Mouse (Mus musculus): Measurements from ENCODE around the gene Rfxap.

Gene Rfxap

DNA sequence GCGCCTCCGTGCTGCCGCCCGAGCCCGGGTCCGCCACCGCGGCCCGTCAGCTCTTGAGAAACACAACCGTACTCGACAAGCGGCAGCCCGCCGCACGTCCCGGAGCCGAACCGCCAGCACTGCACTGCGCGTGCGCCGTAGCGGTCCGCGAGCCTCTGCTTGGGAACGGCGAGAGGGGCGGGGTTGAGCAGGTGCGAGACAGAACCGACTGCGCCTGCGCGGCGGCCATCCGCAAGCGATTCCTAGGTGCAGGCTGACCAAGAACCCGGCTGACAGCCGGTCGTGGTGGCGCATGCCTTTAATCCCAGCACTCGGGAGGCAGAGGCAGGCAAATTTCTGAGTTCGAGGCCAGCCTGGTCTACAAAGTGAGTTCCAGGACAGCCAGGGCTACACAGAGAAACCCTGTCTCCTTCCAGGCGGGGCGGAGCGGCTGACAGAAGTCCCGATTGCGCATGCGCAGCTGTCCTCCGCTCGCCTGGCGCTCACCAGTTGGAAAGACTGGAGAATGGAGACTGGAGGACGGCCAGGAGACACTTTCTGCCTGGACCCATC lies at the start of gene Rfxap:
TSS of gene Rfxap (minus strand) at position 126 of the 552 bp plus-strand sequence.
- DNase-seq (ENCODE audit: low read depth, low spot score): peak; percentile 90

DNA sequence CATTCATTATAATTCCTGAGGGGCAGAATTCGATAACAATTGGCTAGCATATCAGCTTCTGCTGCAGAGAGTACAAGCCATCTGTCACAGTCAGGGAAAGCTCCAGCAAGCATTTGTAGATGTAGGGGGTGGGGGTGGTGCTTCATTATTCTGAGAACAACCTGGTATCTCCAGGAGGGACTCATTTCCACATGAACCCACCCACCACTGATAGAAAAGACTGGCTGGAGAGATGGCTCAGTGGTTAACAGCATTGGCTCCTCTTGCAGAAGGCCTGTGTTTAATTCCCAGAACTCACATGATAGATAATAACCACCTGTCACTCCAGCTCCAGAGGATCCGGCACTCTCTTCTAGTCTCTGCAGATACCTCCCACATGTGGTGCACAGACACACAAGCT lies 27.8 kb upstream of the Rfxap start:
- DNase-seq (ENCODE audit: low read depth, low spot score): no peak

DNA sequence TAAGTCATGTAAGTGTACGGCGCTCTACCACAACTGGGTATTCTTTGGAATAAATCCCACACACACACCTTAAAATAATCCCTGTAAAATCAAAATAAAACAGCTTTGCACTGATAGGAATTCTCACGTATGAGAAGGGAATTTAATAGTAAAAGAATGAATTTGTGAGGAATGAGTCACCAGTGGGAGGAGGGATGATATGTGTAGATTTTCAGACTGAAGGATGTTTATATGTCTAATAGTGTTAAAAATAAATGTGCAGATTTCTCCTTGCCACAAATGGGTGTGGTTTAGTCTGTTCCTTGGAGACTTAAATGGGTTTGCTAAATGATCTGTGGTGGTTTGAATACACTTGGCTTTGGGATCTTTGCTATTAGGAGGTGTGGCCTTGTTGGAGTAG lies 24.9 kb upstream of the Rfxap start:
- no peak for DNase-seq (ENCODE audit: low read depth, low spot score)

DNA sequence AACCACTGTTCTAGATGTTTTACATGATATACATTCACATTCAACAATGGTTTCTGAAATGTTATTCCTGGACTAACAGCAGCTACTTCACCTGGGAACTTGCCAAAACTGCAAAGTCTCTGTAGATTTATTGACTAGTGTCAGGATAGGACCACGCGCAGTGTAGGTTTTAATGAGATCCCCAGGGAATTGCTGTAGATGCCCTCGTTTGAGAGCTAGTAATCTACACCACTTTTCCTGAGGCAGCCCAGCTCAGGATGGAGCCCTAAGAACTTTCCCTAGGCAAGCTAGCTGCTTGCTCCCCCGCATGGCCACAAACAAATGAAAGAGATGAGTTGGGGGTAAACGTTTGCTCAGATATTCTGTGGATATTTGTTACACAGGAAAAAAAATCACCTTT lies 14.9 kb upstream of the Rfxap start:
- no peak for DNase-seq (ENCODE audit: low read depth, low spot score)

DNA sequence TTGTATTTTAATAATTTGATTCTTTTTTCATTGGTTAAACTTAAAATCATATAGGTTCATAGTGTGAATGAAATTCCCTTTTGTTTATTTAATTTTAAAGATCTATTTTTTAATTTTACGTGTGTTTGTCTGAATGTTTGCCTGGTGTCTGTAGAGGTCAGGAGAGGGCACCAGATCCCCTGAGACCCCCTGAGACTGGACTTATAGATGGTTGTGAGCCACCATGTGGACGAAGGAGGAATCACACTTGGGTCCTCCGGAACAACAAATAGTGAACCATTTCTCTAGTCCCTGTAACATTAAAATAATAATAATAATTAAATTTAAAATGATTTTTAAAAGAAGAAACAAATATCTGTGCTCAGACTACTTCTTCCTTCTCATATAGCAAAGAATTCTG lies 7.7 kb upstream of the Rfxap start:
- DNase-seq (ENCODE audit: low read depth, low spot score): peak; percentile 44

DNA sequence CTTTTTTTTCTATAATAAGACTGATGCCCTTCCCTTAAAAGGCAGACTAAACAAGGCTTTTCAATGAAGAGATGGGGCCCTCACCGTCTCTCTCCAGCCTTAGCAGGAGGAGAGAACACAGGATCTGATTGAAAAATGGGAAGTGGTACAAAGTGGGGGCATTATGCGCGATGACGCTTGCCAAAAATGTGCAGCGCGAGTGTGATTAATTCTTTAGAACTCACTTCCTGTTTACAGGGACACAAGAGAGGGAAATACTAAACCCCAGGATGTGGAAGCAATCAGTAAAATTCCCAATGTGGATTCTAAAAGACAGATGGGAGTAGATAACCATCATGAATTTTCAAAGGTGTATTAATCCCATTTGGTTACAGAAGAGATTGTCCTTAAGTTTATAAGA lies 7.0 kb upstream of the Rfxap start:
- no peak for DNase-seq (ENCODE audit: low read depth, low spot score)

DNA sequence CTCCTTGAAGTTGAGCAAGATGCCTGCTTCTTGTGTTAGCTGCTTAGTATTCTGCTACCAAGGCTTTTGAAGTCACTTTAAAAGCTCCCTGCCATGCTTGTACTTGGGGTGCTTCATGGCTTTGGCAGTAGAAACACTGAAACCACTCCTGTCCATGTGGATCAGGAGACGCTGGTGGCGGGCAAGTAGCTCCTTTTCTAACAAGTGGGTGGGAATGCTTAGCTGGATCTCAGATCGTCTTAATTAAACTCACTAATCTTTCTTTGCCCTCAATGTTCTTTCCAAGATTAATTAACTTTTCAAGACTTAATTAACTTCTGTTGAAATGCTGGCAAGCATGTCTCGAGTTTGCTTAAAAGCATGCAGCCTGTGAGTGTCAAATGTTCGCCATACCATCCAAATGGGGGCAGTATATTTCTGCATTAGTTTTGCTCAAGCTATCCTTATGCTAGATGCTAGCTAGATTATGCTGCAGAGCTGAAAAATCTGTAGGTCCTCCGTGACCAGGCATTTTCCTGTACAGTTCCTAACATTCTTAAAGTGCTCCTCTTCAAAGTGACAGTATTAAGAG lies 5.9 kb upstream of the Rfxap start:
- no peak for DNase-seq (ENCODE audit: low read depth, low spot score)

DNA sequence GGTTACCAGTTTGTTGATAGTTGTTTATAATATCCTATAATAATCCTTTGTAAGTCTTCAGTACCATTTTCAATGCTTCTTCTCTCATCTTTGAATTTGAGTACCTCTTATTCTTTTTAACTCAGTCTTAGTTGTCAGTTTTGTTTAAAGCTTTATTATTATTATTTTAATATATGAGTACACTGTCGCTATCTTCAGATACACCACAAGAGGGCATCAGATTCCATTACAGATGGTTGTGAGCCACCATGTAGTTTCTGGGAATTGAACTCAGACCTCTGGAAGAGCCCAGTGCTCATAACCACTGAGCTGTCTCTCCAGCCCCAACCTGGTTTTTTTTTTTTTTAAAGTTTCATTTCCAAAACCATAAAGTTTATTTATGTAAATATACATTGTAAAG lies 4.0 kb upstream of the Rfxap start:
- no peak for DNase-seq (ENCODE audit: low read depth, low spot score)

DNA sequence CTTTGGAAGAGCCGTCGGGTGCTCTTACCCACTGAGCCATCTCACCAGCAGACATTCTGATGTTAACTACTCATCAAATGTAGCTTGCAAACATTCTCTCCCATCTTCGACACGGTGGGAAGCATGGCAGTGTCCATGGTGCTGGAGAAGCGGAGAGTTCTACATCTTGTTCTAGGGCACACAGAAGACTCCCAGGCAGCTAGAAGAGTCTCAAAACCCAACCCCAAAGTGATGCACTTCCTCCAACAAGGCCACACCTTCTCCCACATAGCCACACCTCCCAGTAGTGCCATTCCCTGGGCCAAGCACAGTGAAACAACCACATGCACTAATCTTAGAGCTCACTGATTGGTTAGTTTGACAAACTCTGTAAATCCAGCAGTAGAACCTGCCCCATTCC lies 1.5 kb upstream of the Rfxap start:
- DNase-seq (ENCODE audit: low read depth, low spot score): no peak

DNA sequence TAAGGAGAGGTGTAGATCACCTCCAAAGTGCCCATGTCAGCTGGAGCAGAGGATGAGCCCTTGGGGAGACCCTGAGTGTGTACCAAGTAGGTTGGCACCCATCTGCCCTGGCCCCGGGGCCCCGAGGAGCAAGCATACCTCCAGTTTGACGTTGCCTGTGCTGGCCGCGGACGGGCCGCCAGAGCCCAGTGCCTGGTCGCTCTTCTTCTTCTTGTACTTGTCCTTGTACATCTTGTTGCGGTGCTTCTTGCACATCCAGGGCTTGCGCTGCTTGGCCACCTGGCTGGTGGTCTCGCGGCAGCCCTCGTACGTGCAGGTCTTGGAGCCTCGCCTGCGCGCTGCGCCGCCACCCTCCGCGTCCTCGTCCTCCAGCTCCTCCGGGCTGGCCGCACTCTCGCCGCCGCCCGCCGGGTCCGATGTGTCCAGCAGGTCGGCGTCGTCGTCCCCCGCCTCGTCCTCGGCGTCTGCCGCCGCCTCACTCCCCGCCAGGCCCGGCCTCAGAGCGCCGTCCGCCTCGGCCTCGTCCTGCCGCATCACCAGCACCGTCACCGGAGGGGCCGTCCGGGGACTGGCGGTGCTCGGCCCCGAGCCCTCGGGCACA lies 430 bp downstream of the Rfxap start:
- no peak for DNase-seq (ENCODE audit: low read depth, low spot score)

DNA sequence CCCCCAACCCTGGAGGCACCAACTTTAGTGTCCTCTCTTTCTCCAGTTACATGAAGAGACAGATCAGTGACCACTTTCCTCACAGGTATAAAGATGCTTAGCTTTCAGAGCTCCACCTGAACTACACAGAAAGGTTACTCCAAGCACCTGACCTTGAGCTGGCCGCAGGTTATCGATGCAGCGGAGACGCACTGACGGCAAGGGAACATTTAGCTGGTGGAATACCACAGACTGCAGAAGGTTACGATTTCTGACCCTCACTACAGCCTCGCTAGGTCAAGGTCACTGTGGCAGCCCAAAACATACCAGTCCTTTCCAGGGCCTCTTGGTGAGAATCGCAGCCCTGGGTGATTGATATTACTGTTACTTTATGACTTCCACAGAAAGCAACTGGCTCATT lies 3.9 kb downstream of the Rfxap start:
- no peak for DNase-seq (ENCODE audit: low read depth, low spot score)

DNA sequence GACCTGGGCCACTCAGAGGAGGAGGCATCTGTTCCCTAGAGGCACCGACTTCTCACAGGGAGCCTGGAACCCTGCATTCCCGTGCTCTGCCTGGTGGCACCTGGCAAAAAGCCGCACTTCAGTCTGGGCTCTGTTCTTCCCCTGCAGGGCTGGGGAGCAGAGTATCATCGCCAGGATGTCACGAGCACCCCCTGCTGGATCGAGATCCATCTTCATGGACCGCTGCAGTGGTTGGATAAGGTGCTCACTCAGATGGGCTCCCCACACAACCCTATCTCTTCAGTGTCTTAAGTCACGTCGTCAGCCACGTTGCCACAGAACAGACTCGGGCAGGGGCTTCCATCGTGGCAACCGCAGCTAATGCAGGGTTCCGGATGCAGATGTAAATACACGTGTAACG lies 10.4 kb downstream of the Rfxap start:
- peak; percentile 23 for DNase-seq (ENCODE audit: low read depth, low spot score)

DNA sequence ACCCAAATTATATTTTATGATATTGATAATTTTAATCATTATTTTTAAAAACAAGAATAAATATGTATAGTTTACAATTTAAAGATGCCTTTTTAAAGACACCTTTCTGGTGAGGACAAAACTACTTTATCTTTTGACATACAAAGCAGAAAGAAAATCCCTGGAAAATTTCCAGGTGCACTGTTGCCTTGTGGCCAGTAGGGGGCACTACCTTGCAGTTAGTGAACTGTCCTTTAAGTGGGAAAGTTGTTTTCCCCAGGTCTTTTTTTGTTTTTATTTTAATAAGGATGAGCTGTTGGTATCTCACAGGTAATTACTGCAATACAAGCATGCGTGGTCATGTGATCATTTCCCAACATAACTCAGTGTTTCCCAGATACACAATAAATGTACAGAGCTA lies 11.8 kb downstream of the Rfxap start:
- DNase-seq (ENCODE audit: low read depth, low spot score): no peak

DNA sequence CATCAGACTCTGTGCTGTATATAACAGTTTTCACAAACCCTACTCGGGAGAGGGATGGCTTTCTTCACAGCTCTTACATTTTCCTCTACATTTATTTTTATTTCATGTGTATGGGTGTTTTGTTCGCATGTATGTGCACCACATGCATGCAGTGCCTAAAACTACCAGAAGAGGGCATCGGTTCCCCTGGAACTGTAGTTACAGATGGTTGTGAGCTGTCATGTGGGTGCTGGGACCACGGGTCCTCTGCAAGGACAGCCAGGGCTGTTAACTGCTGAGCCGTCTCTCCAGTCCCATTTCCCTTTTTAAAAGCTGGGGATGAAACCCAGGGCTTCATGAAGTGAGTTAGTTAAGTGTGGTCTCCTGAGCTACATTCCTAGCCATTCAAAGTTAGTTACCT lies 12.2 kb downstream of the Rfxap start:
- no peak for DNase-seq (ENCODE audit: low read depth, low spot score)

DNA sequence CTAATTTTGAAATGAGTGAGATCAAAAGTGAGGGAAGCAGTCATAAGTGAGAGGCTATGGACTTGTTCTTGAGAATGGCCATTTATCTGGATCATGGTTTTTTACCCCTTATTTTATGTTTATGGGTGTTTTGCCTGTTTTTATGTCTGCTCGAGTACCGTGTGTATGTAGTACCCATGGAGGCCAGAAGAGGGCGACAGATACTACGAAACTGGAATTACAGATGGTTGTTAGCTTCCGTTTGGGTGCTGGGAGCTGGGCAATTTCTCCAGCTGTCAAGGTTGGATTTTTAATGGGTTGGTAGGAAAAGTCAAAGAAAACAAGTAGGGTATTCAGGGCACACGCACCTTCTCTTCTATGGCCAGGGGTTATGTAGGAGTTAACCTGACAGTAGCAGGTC lies 13.8 kb downstream of the Rfxap start:
- DNase-seq (ENCODE audit: low read depth, low spot score): no peak

DNA sequence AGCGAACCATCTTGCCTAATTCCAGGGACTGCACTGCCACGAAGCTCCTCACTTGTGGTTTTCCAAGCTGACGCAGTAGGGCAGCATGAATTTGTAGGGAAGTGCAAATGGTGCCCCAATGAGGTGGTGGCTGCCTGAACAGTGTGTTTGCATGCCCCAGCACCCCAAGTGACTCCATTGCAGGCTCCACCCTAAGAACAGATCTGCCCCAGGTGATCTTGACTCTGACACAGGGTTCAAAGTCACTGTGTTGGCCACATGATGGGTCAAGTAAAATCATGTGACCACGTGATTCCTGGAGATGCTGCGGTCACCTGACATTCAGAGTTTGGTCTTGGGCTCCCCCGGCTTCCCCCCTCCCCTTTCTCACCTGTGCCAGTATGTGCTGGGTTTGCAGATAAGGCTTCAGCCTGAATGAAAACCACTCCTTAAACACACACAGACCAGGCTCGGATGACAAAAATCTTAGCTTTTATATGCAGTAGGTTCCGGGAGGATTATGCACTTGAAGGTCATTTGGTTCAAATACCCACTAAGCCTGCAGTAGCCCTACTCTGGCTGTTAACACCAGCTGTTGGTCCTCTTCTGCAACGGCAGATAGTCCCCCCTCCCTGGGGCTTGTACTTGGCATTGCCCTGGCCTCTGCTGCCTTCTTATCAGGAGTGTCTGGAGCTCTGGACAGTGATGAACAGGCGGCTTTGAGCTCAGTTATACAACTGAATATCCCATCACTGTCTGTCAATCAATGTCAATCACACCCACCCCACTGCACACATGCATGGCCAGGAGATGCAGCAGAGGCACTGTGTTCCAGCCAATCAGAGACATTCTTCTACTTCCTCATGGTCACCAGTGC lies 15.5 kb downstream of the Rfxap start:
- DNase-seq (ENCODE audit: low read depth, low spot score): no peak

DNA sequence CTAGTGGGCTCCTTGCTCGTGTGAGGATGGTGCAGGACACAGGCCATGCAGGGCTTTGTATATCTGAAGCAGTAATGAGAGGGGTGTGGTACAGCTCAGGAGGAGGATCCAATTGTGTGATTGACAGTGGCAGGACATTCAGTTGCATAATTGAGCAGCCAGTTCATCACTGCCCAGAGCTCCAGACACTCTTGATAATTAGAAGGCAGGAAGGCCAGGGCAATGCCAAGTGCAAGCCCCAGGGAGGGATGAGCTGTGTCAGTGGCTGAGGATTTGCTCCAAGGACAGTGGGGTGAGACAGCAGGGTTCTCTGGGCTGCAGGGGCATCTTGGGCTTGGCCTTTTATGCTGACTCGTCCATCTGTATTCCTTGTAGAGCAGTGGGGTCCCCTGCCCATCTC lies 17.0 kb downstream of the Rfxap start:
- DNase-seq (ENCODE audit: low read depth, low spot score): no peak

DNA sequence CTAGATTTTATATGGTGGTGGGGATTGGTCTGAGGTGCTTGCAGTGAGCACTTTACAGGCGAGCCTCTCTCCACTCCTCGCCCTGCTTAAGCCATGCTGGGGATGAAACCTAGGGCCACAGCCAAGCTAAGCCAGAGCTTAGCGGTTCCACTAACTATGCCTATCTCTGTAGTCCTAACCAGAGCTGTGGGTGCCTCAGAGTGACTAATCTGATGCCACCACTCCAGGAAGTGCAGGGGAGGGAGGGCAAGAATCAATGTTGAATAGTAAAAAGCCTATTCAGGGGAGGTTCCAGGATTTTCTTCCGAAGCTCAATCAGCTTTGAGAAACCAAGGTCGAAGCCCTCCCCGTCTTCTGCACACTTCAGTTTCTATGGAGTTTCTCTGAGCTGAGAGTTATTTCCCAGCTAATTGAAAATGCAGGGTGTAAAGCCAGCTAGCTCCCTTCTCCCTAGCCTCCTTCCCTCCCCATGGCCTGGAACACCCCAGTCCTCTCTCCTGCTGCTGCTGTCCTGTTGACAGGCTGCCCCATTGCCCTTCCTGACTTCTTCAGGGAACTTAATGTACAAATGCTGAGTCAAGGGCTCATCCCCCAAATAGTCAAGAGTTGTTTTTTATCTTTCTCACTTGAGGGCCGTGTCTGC lies 31.5 kb downstream of the Rfxap start:
- DNase-seq (ENCODE audit: low read depth, low spot score): no peak

DNA sequence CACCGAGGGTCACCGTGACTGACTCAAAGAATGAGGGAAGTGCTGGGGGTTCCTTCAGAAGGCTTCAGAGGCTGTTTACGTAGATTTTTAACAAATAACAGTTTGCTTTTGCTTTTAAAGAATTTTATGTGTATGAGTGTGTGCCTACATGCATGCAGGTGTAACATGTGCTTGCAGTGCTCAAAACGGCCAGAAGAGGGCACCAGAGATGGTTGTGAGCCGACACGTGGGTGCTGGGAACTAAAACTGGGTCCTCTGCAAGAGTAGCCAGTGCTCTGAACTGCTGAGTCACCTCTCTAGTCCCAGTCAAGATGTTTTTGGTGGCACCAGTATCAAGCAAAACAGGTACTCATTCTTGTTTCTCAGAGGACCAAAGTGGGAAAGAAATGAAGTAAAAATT lies 34.0 kb downstream of the Rfxap start:
- DNase-seq (ENCODE audit: low read depth, low spot score): no peak

DNA sequence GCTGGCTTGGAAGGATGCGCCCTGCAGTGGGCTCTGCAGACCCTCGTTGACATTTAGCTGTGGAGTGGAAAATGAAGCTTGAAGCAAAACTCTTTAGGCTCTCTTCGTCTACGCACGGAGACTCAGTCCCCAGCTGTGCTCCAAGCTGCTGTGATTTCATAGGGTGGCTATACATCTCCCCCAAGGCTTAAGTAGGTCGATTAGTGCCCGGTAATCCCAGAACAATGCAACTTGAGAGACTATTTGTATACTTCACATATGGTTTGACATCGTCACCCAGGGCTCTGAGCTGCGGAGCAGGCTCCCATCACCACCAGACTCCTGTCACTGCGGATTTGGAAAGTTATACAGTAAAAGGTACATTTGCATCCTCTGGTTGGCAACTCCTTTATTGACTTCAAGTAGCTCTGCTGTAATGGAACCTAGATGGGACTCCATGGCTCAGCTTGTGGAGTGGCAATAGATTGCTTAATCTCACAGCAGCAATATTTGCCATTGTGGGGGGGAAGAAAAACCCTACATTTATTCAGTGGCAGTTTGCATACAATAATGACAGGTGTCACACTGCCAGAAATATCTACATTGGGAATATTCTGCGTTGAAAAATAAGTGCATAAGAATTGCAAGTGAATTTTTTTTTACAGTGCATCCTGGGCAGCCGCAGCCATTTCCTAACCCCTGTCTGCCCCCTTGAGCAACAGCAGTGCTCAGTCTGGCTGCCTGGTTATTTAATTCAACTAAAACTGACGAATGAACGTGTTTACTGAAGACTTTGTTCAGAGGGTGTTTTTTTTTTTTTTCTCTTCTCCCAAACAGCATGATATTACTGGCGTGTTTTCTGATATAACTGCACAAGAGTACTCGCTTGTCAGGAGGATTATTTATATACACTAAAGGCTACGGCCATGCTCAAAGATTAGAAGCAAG lies 38.0 kb downstream of the Rfxap start:
- DNase-seq (ENCODE audit: low read depth, low spot score): no peak

DNA sequence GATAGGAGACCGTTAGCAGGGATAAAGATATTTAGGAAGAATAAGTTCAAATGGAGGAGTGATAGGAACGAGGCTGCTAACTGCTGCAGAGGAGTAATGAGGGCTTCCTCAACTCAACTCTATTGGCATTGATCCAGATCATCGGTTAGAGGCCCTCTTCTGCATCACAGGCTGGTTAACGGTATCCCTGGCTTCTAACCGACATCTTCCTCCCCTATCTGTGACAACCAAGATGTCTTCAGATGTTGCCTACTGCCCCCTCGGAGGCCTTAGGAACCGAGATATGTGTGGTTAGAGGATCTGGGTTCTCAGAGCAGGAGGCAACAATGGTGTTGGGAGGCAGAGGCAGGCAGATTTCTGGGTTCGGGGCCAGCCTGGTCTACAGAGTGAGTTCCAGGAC lies 39.0 kb downstream of the Rfxap start:
- no peak for DNase-seq (ENCODE audit: low read depth, low spot score)

Data from retina, postnatal 7 days (tissue).